Mouse (Mus musculus) heart, adult 2 months (tissue): ENCODE measurements around the gene Aldh8a1. TPM values are rescaled to one million over a fixed set of nuclear protein-coding genes. Genes with fewer than 3 reads are reported as not detected.

Experiments
- DNase-seq, 2 experiments: peaks; one replicate each; pipeline ENCODE4 v3.0.0; 2021
- H3K27ac ChIP-seq: fragments of 200-600 bp; 2 replicates; pipeline ENCODE4 v1.8.1; 2022
- H3K27me3 ChIP-seq: fragments of 200-500 bp; 2 replicates; pipeline ENCODE4 v1.6.1; 2012; ENCODE audit warnings: mild to moderate bottlenecking, low read length, inconsistent platforms, mixed read lengths; ENCODE audit not compliant: control insufficient read depth, insufficient read depth
- H3K36me3 ChIP-seq: fragments of 200-500 bp; 2 replicates; pipeline ENCODE4 v1.6.1; 2012; ENCODE audit warnings: low read length, inconsistent platforms; ENCODE audit not compliant: control insufficient read depth, insufficient read depth
- H3K4me1 ChIP-seq: fragments of 200-500 bp; 2 replicates; pipeline ENCODE4 v1.6.1; 2011; ENCODE audit warnings: low read length; ENCODE audit not compliant: control insufficient read depth, insufficient read depth
- H3K4me3 ChIP-seq: fragments of 200-600 bp; 2 replicates; pipeline ENCODE4 v1.8.1; 2022
- H3K79me2 ChIP-seq: fragments of 200-500 bp; replicated peaks from 2 replicates; pipeline ENCODE4 v1.6.1; 2012; ENCODE audit warnings: mild to moderate bottlenecking, inconsistent platforms, low read length, moderate library complexity, mixed read lengths; ENCODE audit not compliant: control insufficient read depth, insufficient read depth
- H3K9ac ChIP-seq: fragments of 200-500 bp; 2 replicates; pipeline ENCODE4 v1.6.1; 2012; ENCODE audit warnings: low read depth, mild to moderate bottlenecking, control low read depth, inconsistent platforms, low read length, mixed read lengths
- CTCF ChIP-seq: fragments of 200-600 bp; IDR thresholded peaks from 2 replicates; pipeline ENCODE4 v1.8.1; 2022; ENCODE audit warnings: antibody characterized with exemption, mild to moderate bottlenecking, moderate library complexity
- EP300 ChIP-seq: fragments of 200-500 bp; IDR thresholded peaks from 2 replicates; pipeline ENCODE4 v1.6.1; 2011; ENCODE audit warnings: low read depth, low read length, control low read depth; ENCODE audit not compliant: insufficient read depth
- POLR2A ChIP-seq: fragments of 200-500 bp; IDR thresholded peaks from 2 replicates; pipeline ENCODE4 v1.6.1; 2011; ENCODE audit warnings: mild to moderate bottlenecking, low read depth, low read length, control low read depth; ENCODE audit not compliant: insufficient read depth
- WGBS: fragments of 180-500 bp; shearing (Covaris S2); methylation state at CpG from one replicate; pipeline ENCODE4 v1.1.7; 2018; 5-methylcytosine and 5-hydroxymethylcytosine counted together
- intact Hi-C: fragments of 180-260 bp; cut with DNase I; formaldehyde crosslinking; loops from one replicate; pipeline ENCODE4 v1.15.1; 2025
- polyA plus RNA-seq: library from polyadenylated mRNA; depleted of rRNA; stranded (reverse); fragments of >200 nt; gene quantifications from 2 replicates; pipeline ENCODE4 v1.2.3, GENCODE M21; 2012
- total RNA-seq, 2 experiments: library from RNA; stranded (reverse); gene quantifications; 2 replicates each; pipeline ENCODE4 v1.2.3; 2021

The Aldh8a1 gene
- total and polyA plus RNA-seq, 3 experiments: not detected

GRCm38 (mm10) chr10:21364946-21365345 is 12.1 kb upstream of the Aldh8a1 start:
- no peak for DNase-seq
- intact Hi-C loops: no loop called here
- H3K27me3 ChIP-seq: no peaks in the 10 kb centered on the region
- H3K79me2 ChIP-seq: no peaks in the 10 kb centered on the region
- TF ChIP-seq CTCF (no peak), EP300 (no peak), POLR2A (no peak)
- no peaks in the 10 kb centered on the region for H3K36me3 ChIP-seq
- no peaks in the 10 kb centered on the region for H3K4me1 ChIP-seq
- no peak overlapping the region for H3K9ac ChIP-seq
- H3K4me3 ChIP-seq: no peak overlapping the region
- WGBS: 95% methylated on average over 7 of the region's 7 CpGs
- H3K27ac ChIP-seq: no peak overlapping the region

GRCm38 (mm10) chr10:21365897-21366296 is 11.2 kb upstream of the Aldh8a1 start:
- TF ChIP-seq POLR2A (no peak), CTCF (no peak)
- H3K36me3 ChIP-seq: no peaks in the 10 kb centered on the region
- no peak overlapping the region for H3K4me3 ChIP-seq
- DNase-seq: no peak
- H3K27ac ChIP-seq: no peak overlapping the region
- H3K79me2 ChIP-seq: no peaks in the 10 kb centered on the region
- H3K27me3 ChIP-seq: no peaks in the 10 kb centered on the region
- 60% methylated on average over 4 of the region's 4 CpGs for WGBS
- intact Hi-C loops: no loop called here
- no peaks in the 10 kb centered on the region for H3K4me1 ChIP-seq
- no peak overlapping the region for H3K9ac ChIP-seq

DNA sequence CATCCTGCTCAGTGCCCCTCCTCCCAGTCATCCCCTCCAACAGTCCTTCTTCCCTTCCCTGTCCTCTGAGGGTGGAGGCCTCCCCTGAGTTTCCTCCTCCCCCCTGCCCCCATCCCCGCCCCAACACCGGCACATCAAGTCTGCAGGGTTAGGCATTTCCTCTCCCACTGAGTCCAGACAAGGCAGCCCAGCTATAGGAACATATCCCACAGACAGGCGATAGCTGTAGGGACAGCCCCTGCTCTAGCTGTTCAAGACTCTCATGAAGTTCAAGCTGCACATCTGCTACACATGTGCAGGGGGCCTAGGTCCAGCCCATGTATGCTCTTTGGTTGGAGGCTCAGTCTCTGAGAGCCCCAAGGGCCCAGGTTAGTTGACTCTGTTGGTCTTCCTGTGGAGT is 10.6 kb upstream of the Aldh8a1 start:
- H3K36me3 ChIP-seq: no peaks in the 10 kb centered on the region
- WGBS: 53% methylated on average over 3 of the region's 3 CpGs
- DNase-seq: no peak

GRCm38 (mm10) chr10:21367481-21367880 is 9.6 kb upstream of the Aldh8a1 start:
- intact Hi-C loops: no loop called here
- H3K9ac ChIP-seq: no peak overlapping the region
- H3K36me3 ChIP-seq: no peaks in the 10 kb centered on the region
- no peak overlapping the region for H3K27ac ChIP-seq
- WGBS: 95% methylated on average over 9 of the region's 9 CpGs
- no peaks in the 10 kb centered on the region for H3K79me2 ChIP-seq
- DNase-seq: no peak
- H3K27me3 ChIP-seq: no peaks in the 10 kb centered on the region
- H3K4me1 ChIP-seq: no peaks in the 10 kb centered on the region
- no peak overlapping the region for H3K4me3 ChIP-seq
- TF ChIP-seq EP300 (no peak), POLR2A (no peak), CTCF (no peak)

More for the DNA sequence above, 10.6 kb upstream of the Aldh8a1 start:
- Histone ChIP-seq H3K4me3 (no peak overlapping the region), H3K4me1 (no peaks in the 10 kb centered on the region), H3K9ac (no peak overlapping the region), H3K27me3 (no peaks in the 10 kb centered on the region), H3K79me2 (no peaks in the 10 kb centered on the region), H3K27ac (no peak overlapping the region)
- intact Hi-C loops: no loop called here
- TF ChIP-seq EP300 (no peak), POLR2A (no peak), CTCF (no peak)

- no peaks in the 10 kb centered on the region for H3K36me3 ChIP-seq
Observed at GRCm38 (mm10) chr10:21369586-21369985, 7.5 kb upstream of the Aldh8a1 start.

DNA sequence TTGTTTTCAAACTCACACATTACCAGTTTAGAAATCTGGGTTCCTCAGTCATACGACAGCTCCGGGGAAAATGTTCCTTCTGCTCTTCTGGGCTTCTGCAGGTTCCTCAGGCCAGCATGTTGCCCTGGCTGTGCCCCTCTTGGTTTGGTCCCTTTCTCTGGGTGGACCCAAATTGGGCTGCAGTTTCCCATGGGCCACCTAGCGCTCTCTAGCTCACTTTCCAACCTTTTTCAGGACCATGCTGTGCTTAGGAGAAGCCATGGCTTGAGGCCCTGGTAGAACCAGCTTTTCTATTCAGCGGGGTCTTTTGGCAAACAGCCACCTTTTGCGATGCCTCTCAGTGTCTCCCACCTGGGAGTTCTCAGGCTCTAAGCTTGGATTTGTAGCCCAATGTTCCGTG is 4.8 kb upstream of the Aldh8a1 start:
- no peak for DNase-seq
- no peaks in the 10 kb centered on the region for H3K27me3 ChIP-seq
- no peak overlapping the region for H3K27ac ChIP-seq
- H3K4me1 ChIP-seq: no peaks in the 10 kb centered on the region
- H3K4me3 ChIP-seq: no peak overlapping the region
- 95% methylated on average over 6 of the region's 6 CpGs for WGBS
- H3K9ac ChIP-seq: no peak overlapping the region
- TF ChIP-seq CTCF: no peak
- TF ChIP-seq POLR2A: no peak
- TF ChIP-seq EP300: no peak
- intact Hi-C loops: no loop called here
- H3K79me2 ChIP-seq: no peaks in the 10 kb centered on the region
- no peaks in the 10 kb centered on the region for H3K36me3 ChIP-seq

More at GRCm38 (mm10) chr10:21369586-21369985, 7.5 kb upstream of the Aldh8a1 start:
- H3K9ac ChIP-seq: no peak overlapping the region
- no peaks in the 10 kb centered on the region for H3K79me2 ChIP-seq
- no peak for DNase-seq
- 97% methylated on average over 2 of the region's 2 CpGs for WGBS
- no peak overlapping the region for H3K4me3 ChIP-seq
- no peak overlapping the region for H3K27ac ChIP-seq
- intact Hi-C loops: no loop called here
- H3K4me1 ChIP-seq: no peaks in the 10 kb centered on the region
- no peaks in the 10 kb centered on the region for H3K27me3 ChIP-seq
- TF ChIP-seq POLR2A: no peak
- no peak for TF ChIP-seq CTCF
- no peak for TF ChIP-seq EP300
